Mouse (Mus musculus): ENCODE measurements around the gene Zfp42. TPM values are rescaled to one million over a fixed set of nuclear protein-coding genes. Genes with fewer than 3 reads are reported as not detected.

Gene Zfp42
- polyA plus RNA-seq (2017; shearing (Covaris generic)), result not detected

DNA sequence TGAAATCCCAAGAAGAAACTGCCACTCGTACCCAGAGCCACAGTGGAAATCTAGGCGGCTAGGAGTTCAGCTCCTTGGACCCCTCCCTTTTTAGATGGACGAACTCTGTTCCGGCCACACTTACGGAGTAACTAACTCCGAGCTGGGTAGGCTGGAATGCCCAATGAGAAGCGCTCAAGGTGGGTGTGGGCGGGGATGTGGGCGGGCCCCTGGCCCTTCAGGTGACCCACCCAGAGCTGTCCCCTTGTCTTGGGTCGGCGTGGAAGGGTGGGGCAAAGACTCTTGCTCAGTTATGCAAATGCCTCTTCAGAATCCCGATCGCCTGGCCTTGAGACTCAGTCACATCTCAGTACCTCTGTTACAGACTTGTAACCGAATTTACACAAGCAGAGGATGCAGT lies at the start of gene Zfp42:
Gene Zfp42, minus strand, starts transcription at position 85 of the 400 bp plus-strand sequence.

Other genes with a start within 250 kb of the Zfp42 start
- gene Triml1, start 165.5 kb downstream of the Zfp42 start, polyA plus RNA-seq (2017; shearing (Covaris generic)), result not detected
- gene Triml2, start 126.4 kb downstream of the Zfp42 start, polyA plus RNA-seq (2017; shearing (Covaris generic)), result not detected
- not detected for gene Adam26b, start 221.1 kb upstream of the Zfp42 start, polyA plus RNA-seq (2017; shearing (Covaris generic))